Mouse (Mus musculus): ENCODE measurements around the gene Dnm3. TPM values are rescaled to one million over a fixed set of nuclear protein-coding genes. Genes with fewer than 3 reads are reported as not detected.

The Dnm3 gene
- total RNA-seq, 1 experiment: 0.49 TPM

DNA sequence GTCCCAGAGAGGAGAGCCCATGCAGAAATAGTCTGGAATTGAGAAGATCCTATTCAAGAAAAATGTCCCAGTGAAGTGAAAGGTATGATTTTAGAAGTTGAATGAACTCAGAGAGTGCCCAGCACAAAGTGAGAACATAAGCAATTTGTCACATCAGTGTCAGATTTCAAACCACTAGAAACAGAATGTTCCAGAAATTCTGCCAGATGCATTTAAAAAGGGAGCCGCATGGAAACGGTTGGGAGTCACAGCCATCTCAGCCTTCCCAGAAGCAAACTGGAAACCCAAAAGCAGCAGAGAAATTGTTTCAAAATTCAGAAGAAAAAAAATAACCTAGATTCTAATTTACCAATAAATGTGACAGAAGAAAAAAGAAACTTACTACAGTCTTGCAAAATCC is 154.7 kb downstream of the Dnm3 start:
- no peak for TF ChIP-seq MAFK (IDR thresholded peaks at IDR 0.05; ENCODE audit: insufficient read depth, low read depth, low read length)
- TF ChIP-seq HCFC1 (IDR thresholded peaks at IDR 0.05; ENCODE audit: borderline replicate concordance, insufficient read depth, low read length): no peak
- TF ChIP-seq ZNF384 (IDR thresholded peaks at IDR 0.05; ENCODE audit: low read depth, low read length): no peak
- no peak for TF ChIP-seq ZC3H11A (IDR thresholded peaks at IDR 0.05; ENCODE audit: borderline replicate concordance, low read depth, low read length)
- no peak for TF ChIP-seq CHD2 (IDR thresholded peaks at IDR 0.05; ENCODE audit: low read depth, low read length)
- H3K36me3 ChIP-seq (ENCODE audit: control insufficient read depth, insufficient read depth, low read length, poor library complexity, severe bottlenecking): no peaks in the 10 kb centered on the region
- in situ Hi-C loops (cut with MboI; ENCODE audit: low sequenced_read_pairs in 2 of 2, unreplicated experiment in 2 of 2): loop anchor here in 1 of 2 experiments (25.0 kb wide), 1 partner anchor 311 kb away; no protein-coding TSS in a partner anchor
- H3K4me3 ChIP-seq (ENCODE audit: insufficient read depth in 1 of 2, low read depth in 1 of 2, low read length in 2 of 2, poor library complexity in 1 of 2, severe bottlenecking in 1 of 2): no peak overlapping the region
- H3K4me1 ChIP-seq (ENCODE audit: control insufficient read depth in 2 of 2, insufficient read depth in 2 of 2, low read length in 2 of 2, poor library complexity in 1 of 2): no peaks in the 10 kb centered on the region
- no peak overlapping the region for H3K9ac ChIP-seq (ENCODE audit: insufficient read depth, low read depth, low read length, poor library complexity, severe bottlenecking)
- no peak overlapping the region for H3K27ac ChIP-seq (ENCODE audit: insufficient read depth, low read depth, low read length, poor library complexity, severe bottlenecking)
- no peak for DNase-seq (ENCODE audit: low read depth, low spot score)
- H3K9me3 ChIP-seq (ENCODE audit: control insufficient read depth, insufficient read depth, low read depth, low read length): no peaks in the 10 kb centered on the region

DNA sequence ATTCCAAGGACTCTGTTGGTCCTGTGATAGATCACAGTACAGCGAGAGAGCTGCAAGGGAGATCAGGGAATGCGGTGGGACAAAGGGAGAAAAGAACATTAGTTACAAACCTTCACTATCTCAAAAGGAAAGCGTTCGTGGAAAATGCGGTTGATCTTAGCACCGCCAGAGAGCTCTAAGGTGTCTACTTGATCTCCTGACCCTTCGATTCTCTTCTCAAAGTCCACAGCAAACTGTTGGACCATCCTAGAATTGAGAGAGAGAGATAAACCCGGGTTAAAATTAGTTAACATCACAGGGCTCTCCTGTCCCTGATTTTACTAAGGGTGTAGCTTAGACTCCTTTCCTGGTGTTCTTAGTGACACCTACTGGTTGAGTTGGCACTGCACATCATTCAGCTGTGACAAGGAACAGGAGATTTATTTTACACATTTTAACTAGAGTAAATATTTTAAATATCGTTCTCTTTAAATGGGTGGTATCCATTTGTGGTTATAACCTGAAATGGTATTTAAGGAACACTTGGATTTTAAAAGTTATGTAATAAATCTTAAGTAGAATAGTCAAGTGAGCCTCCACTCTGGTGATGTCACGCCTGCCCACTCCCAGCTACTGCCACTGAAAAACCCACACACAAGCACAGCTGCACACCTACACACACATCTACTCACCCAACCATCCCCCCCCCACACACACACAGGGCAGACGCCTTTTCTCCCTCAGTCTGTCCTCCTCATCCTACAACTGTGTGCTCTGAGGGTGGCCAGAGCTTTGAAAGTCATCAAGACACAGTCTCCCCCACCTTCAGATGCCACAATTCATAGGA is 164.2 kb downstream of the Dnm3 start:
- Histone ChIP-seq H3K9me3 (ENCODE audit: control insufficient read depth, insufficient read depth, low read depth, low read length) (no peaks in the 10 kb centered on the region), H3K36me3 (ENCODE audit: control insufficient read depth, insufficient read depth, low read length, poor library complexity, severe bottlenecking) (no peaks in the 10 kb centered on the region), H3K9ac (ENCODE audit: insufficient read depth, low read depth, low read length, poor library complexity, severe bottlenecking) (no peak overlapping the region), H3K4me3 (ENCODE audit: insufficient read depth in 1 of 2, low read depth in 1 of 2, low read length in 2 of 2, poor library complexity in 1 of 2, severe bottlenecking in 1 of 2) (no peak overlapping the region), H3K27ac (ENCODE audit: insufficient read depth, low read depth, low read length, poor library complexity, severe bottlenecking) (no peak overlapping the region), H3K4me1 (ENCODE audit: control insufficient read depth in 2 of 2, insufficient read depth in 2 of 2, low read length in 2 of 2, poor library complexity in 1 of 2) (no peaks in the 10 kb centered on the region)
- DNase-seq (ENCODE audit: low read depth, low spot score): peak; percentile 21
- in situ Hi-C loops (cut with MboI; ENCODE audit: low sequenced_read_pairs in 2 of 2, unreplicated experiment in 2 of 2): loop anchor here in 1 of 2 experiments (25.0 kb wide), 1 partner anchor 301 kb away; no protein-coding TSS in a partner anchor
- TF ChIP-seq CHD2 (IDR thresholded peaks at IDR 0.05; ENCODE audit: low read depth, low read length): no peak
- peak; percentile 69 for TF ChIP-seq ZC3H11A (IDR thresholded peaks at IDR 0.05; ENCODE audit: borderline replicate concordance, low read depth, low read length)

DNA sequence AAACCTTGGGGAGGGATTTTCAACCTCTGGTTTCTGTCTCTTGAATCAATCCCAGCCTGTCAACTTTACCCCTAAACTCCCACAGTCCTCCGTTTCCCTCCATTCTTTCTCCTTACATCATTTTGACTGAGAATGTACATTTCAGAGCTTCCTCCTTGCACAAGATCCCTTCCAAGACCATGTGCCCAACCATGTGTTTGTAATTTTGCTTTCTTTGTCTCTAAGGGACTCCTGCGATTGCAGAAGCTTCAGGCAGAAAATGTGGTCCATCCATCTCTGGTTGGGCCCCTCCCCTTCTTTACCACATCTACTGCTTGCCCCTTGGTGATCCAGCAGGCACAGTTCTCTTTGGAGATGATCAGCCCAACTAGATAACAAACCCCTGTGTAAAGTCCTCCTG is 165.2 kb downstream of the Dnm3 start:
- no peak overlapping the region for H3K9ac ChIP-seq (ENCODE audit: insufficient read depth, low read depth, low read length, poor library complexity, severe bottlenecking)
- TF ChIP-seq HCFC1 (IDR thresholded peaks at IDR 0.05; ENCODE audit: borderline replicate concordance, insufficient read depth, low read length): no peak
- no peak for TF ChIP-seq CHD2 (IDR thresholded peaks at IDR 0.05; ENCODE audit: low read depth, low read length)
- no peak for TF ChIP-seq ZNF384 (IDR thresholded peaks at IDR 0.05; ENCODE audit: low read depth, low read length)
- TF ChIP-seq ZC3H11A (IDR thresholded peaks at IDR 0.05; ENCODE audit: borderline replicate concordance, low read depth, low read length): no peak
- TF ChIP-seq MAFK (IDR thresholded peaks at IDR 0.05; ENCODE audit: insufficient read depth, low read depth, low read length): no peak
- DNase-seq (ENCODE audit: low read depth, low spot score): no peak
- H3K9me3 ChIP-seq (ENCODE audit: control insufficient read depth, insufficient read depth, low read depth, low read length): no peaks in the 10 kb centered on the region
- H3K4me1 ChIP-seq (ENCODE audit: control insufficient read depth in 2 of 2, insufficient read depth in 2 of 2, low read length in 2 of 2, poor library complexity in 1 of 2): no peaks in the 10 kb centered on the region
- no peaks in the 10 kb centered on the region for H3K36me3 ChIP-seq (ENCODE audit: control insufficient read depth, insufficient read depth, low read length, poor library complexity, severe bottlenecking)
- in situ Hi-C loops (cut with MboI; ENCODE audit: low sequenced_read_pairs in 2 of 2, unreplicated experiment in 2 of 2): loop anchor here in 1 of 2 experiments (25.0 kb wide), 1 partner anchor 300 kb away; no protein-coding TSS in a partner anchor
- no peak overlapping the region for H3K4me3 ChIP-seq (ENCODE audit: insufficient read depth in 1 of 2, low read depth in 1 of 2, low read length in 2 of 2, poor library complexity in 1 of 2, severe bottlenecking in 1 of 2)
- no peak overlapping the region for H3K27ac ChIP-seq (ENCODE audit: insufficient read depth, low read depth, low read length, poor library complexity, severe bottlenecking)

DNA sequence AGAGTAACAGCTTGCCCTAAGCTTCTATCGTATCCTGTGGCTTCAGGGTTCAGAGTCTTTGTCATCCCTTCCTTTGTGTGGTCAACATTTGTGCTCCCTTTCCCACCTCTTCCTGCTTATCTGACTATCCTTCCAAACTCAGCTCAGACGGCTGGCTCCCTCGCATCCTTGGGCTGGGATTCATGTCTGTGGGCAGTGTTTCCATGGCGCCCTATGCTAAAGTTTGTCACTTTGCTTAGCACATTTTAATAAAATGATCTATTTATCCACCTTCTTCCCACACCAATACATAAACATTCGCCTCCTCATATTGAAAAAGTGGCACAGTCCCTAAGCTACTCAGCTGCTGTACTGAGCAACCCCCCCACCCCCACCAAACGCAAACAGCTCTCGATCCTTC is 165.7 kb downstream of the Dnm3 start:
- H3K9me3 ChIP-seq (ENCODE audit: control insufficient read depth, insufficient read depth, low read depth, low read length): no peaks in the 10 kb centered on the region
- no peaks in the 10 kb centered on the region for H3K4me1 ChIP-seq (ENCODE audit: control insufficient read depth in 2 of 2, insufficient read depth in 2 of 2, low read length in 2 of 2, poor library complexity in 1 of 2)
- H3K4me3 ChIP-seq (ENCODE audit: insufficient read depth in 1 of 2, low read depth in 1 of 2, low read length in 2 of 2, poor library complexity in 1 of 2, severe bottlenecking in 1 of 2): no peak overlapping the region
- no peaks in the 10 kb centered on the region for H3K36me3 ChIP-seq (ENCODE audit: control insufficient read depth, insufficient read depth, low read length, poor library complexity, severe bottlenecking)
- no peak overlapping the region for H3K27ac ChIP-seq (ENCODE audit: insufficient read depth, low read depth, low read length, poor library complexity, severe bottlenecking)
- TF ChIP-seq HCFC1 (IDR thresholded peaks at IDR 0.05; ENCODE audit: borderline replicate concordance, insufficient read depth, low read length): no peak
- in situ Hi-C loops (cut with MboI; ENCODE audit: low sequenced_read_pairs in 2 of 2, unreplicated experiment in 2 of 2): loop anchor here in 1 of 2 experiments (25.0 kb wide), 1 partner anchor 300 kb away; no protein-coding TSS in a partner anchor
- no peak for DNase-seq (ENCODE audit: low read depth, low spot score)
- H3K9ac ChIP-seq (ENCODE audit: insufficient read depth, low read depth, low read length, poor library complexity, severe bottlenecking): no peak overlapping the region

All from ES-E14 (cell line).